Mouse (Mus musculus): Measurements from ENCODE around the gene Ubxn7. TPM values are rescaled to one million over a fixed set of nuclear protein-coding genes. Genes with fewer than 3 reads are reported as not detected.

Ubxn7 gene
- polyA plus RNA-seq, 1 experiment from 2014 or later: 23.4 TPM

- no peaks in the 10 kb centered on the region for H3K27me3 ChIP-seq (replicated peaks; ENCODE audit: control insufficient read depth, insufficient read depth, low read length)
- no peak overlapping the region for H3K27ac ChIP-seq (ENCODE audit: low read depth, low read length)
- ATAC-seq (no peak), DNase-seq (ENCODE audit: low spot score) (no peak)
- no peak overlapping the region for H3K9ac ChIP-seq (ENCODE audit: low read length)
- H3K36me3 ChIP-seq (ENCODE audit: control insufficient read depth, insufficient read depth, low read length): peaks cover 43% of the 10 kb centered on the region
- no peaks in the 10 kb centered on the region for H3K4me1 ChIP-seq (ENCODE audit: control insufficient read depth, insufficient read depth, low read length)
- WGBS: 93% methylated on average over 3 of the region's 3 CpGs
- H3K9me3 ChIP-seq (replicated peaks; ENCODE audit: control insufficient read depth, low read length): no peaks in the 10 kb centered on the region
- H3K4me3 ChIP-seq (ENCODE audit: low read depth, low read length): no peak overlapping the region
- no peak overlapping the region for H3K4me2 ChIP-seq (ENCODE audit: low read length)
Observed at GRCm38 (mm10) chr16:32390882-32391281, 58.8 kb downstream of the Ubxn7 start.

DNA sequence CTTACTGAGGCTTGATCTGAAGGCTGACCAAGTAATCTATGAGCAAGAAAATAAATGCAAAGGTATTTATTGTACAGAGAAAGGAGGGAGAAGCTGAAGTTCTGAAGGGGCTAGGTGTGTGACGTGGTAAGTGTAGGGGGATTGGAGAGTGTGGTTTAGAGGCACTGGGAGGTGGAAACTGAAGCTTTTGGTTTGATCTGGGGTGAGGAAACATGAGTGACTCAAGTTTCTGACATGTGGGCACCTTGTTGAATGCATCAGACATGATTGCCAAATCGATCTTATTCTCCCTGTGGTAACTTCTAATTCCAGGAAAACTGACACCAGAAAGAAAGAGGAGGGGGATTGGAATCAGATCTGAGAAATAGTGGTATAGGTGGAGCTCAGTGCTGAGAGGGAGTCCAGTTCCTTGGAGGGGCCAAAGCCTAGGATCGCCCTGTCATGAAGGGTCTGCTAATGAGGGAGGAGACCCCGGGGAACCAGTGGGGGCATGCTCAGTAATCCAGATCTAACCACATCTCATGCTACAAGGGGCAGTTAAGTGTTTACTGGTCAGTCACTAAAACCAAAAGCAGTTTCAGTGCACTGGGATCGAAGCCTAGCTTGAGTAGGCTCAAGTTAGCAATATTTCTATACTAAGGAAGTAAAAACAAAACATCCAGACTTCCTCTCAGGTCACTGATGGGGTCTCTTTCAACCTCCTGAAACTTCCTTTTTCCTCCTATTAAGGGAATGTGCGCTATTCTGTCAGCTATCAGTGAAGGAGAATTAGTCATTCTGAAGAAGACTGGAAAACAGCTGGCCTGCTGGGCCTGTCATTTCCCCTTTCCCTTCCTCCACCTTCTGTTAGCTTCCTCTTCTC, 63.9 kb downstream of the Ubxn7 start:
- Histone ChIP-seq H3K36me3 (ENCODE audit: control insufficient read depth, insufficient read depth, low read length) (peaks cover 10% of the 10 kb centered on the region), H3K4me3 (ENCODE audit: low read depth, low read length) (no peak overlapping the region), H3K4me1 (ENCODE audit: control insufficient read depth, insufficient read depth, low read length) (no peaks in the 10 kb centered on the region), H3K9ac (ENCODE audit: low read length) (no peak overlapping the region), H3K4me2 (ENCODE audit: low read length) (no peak overlapping the region), H3K9me3 (replicated peaks; ENCODE audit: control insufficient read depth, low read length) (no peaks in the 10 kb centered on the region), H3K27me3 (replicated peaks; ENCODE audit: control insufficient read depth, insufficient read depth, low read length) (no peaks in the 10 kb centered on the region), H3K27ac (ENCODE audit: low read depth, low read length) (no peak overlapping the region)
- DNase-seq (ENCODE audit: low spot score): no peak
- ATAC-seq: no peak
- WGBS: 76% methylated on average over 6 of the region's 6 CpGs

GRCm38 (mm10) chr16:32396541-32396835, 64.4 kb downstream of the Ubxn7 start:
- Histone ChIP-seq H3K36me3 (ENCODE audit: control insufficient read depth, insufficient read depth, low read length) (peaks cover 4% of the 10 kb centered on the region), H3K9me3 (replicated peaks; ENCODE audit: control insufficient read depth, low read length) (no peaks in the 10 kb centered on the region), H3K9ac (ENCODE audit: low read length) (no peak overlapping the region), H3K27me3 (replicated peaks; ENCODE audit: control insufficient read depth, insufficient read depth, low read length) (no peaks in the 10 kb centered on the region), H3K4me3 (ENCODE audit: low read depth, low read length) (no peak overlapping the region), H3K4me1 (ENCODE audit: control insufficient read depth, insufficient read depth, low read length) (no peaks in the 10 kb centered on the region), H3K4me2 (ENCODE audit: low read length) (no peak overlapping the region), H3K27ac (ENCODE audit: low read depth, low read length) (no peak overlapping the region)
- 69% methylated on average over 3 of the region's 3 CpGs for WGBS
- no peak for DNase-seq (ENCODE audit: low spot score)
- ATAC-seq: no peak

- no peaks in the 10 kb centered on the region for H3K27me3 ChIP-seq (replicated peaks; ENCODE audit: control insufficient read depth, insufficient read depth, low read length)
- no peak overlapping the region for H3K4me2 ChIP-seq (ENCODE audit: low read length)
- H3K27ac ChIP-seq (ENCODE audit: low read depth, low read length): no peak overlapping the region
- H3K4me3 ChIP-seq (ENCODE audit: low read depth, low read length): no peak overlapping the region
- H3K9me3 ChIP-seq (replicated peaks; ENCODE audit: control insufficient read depth, low read length): no peaks in the 10 kb centered on the region
- 73% methylated on average over 3 of the region's 3 CpGs for WGBS
- no peak overlapping the region for H3K9ac ChIP-seq (ENCODE audit: low read length)
- no peaks in the 10 kb centered on the region for H3K36me3 ChIP-seq (ENCODE audit: control insufficient read depth, insufficient read depth, low read length)
- no peaks in the 10 kb centered on the region for H3K4me1 ChIP-seq (ENCODE audit: control insufficient read depth, insufficient read depth, low read length)
- DNase-seq (ENCODE audit: low spot score) (no peak), ATAC-seq (no peak)
Observed at GRCm38 (mm10) chr16:32398206-32398605, 66.1 kb downstream of the Ubxn7 start.

DNA sequence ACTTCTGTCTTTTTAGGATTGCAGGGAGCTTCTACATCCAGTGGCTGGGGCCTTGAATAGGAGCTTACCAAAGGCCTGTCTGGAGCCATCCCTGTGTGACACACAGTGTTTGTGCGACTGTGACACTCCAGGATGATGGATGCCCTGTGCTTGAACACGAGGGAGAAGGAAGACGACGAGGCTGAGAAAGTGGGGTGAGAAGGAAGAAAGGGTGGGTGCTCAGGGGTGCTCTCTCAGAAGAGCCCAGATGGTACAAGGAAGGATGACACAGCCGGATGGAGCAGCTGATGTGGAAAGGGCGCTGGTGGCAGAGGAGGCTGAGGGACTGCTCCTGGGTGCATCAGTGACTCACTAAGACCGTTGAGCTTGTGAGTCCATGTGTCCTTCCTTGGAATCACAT, 68.2 kb downstream of the Ubxn7 start, which contains the start of gene Tm4sf19:
Gene Tm4sf19, plus strand, starts transcription at position 240 of the 400 bp plus-strand sequence.
- no peak within 1 kb of the TSS for H3K4me3 ChIP-seq (ENCODE audit: low read depth, low read length)
- H3K4me2 ChIP-seq (ENCODE audit: low read length): no peak within 1 kb of the TSS
- ATAC-seq (no peak), DNase-seq (ENCODE audit: low spot score) (no peak)
- no peaks in the 10 kb centered on the region for H3K4me1 ChIP-seq (ENCODE audit: control insufficient read depth, insufficient read depth, low read length)
- 87% methylated on average over 7 of the region's 7 CpGs for WGBS
- H3K9ac ChIP-seq (ENCODE audit: low read length): no peak within 1 kb of the TSS
- H3K36me3 ChIP-seq (ENCODE audit: control insufficient read depth, insufficient read depth, low read length): no peaks in the 10 kb centered on the region
- H3K27ac ChIP-seq (ENCODE audit: low read depth, low read length): no peak within 1 kb of the TSS
- H3K9me3 ChIP-seq (replicated peaks; ENCODE audit: control insufficient read depth, low read length): no peaks in the 10 kb centered on the region
- H3K27me3 ChIP-seq (replicated peaks; ENCODE audit: control insufficient read depth, insufficient read depth, low read length): no peaks in the 10 kb centered on the region

GRCm38 (mm10) chr16:32401335-32401965, 69.4 kb downstream of the Ubxn7 start:
- no peaks in the 10 kb centered on the region for H3K4me1 ChIP-seq (ENCODE audit: control insufficient read depth, insufficient read depth, low read length)
- no peaks in the 10 kb centered on the region for H3K27me3 ChIP-seq (replicated peaks; ENCODE audit: control insufficient read depth, insufficient read depth, low read length)
- WGBS: 83% methylated on average over 9 of the region's 9 CpGs

DNA sequence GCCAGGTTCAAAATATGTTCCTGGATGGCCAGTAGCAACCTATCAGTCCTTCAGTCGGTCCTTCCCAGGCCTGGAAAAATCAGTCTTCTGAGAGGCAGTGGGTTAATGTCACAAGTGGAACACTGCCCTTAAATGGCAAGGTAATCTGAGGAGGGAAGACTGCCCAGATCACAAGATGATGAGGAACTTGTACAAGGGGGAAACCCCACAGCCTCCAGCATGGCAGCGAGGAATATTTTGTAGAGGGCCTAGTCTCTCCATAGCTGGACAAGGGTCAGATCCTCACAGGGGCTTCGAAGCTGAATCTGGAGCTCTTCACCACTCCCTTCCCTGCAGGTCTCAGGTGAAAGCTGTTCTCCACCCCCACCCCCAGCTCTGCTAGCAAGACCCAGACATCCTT, 70.8 kb downstream of the Ubxn7 start:
- Histone ChIP-seq H3K27me3 (replicated peaks; ENCODE audit: control insufficient read depth, insufficient read depth, low read length) (no peaks in the 10 kb centered on the region), H3K4me3 (ENCODE audit: low read depth, low read length) (no peak overlapping the region), H3K4me1 (ENCODE audit: control insufficient read depth, insufficient read depth, low read length) (no peaks in the 10 kb centered on the region), H3K27ac (ENCODE audit: low read depth, low read length) (no peak overlapping the region), H3K36me3 (ENCODE audit: control insufficient read depth, insufficient read depth, low read length) (no peaks in the 10 kb centered on the region), H3K9me3 (replicated peaks; ENCODE audit: control insufficient read depth, low read length) (no peaks in the 10 kb centered on the region), H3K4me2 (ENCODE audit: low read length) (no peak overlapping the region), H3K9ac (ENCODE audit: low read length) (no peak overlapping the region)
- DNase-seq (ENCODE audit: low spot score) (no peak), ATAC-seq (no peak)
- 87% methylated on average over 3 of the region's 3 CpGs for WGBS

More at GRCm38 (mm10) chr16:32401335-32401965, 69.4 kb downstream of the Ubxn7 start:
- Histone ChIP-seq H3K9ac (ENCODE audit: low read length) (no peak overlapping the region), H3K36me3 (ENCODE audit: control insufficient read depth, insufficient read depth, low read length) (no peaks in the 10 kb centered on the region), H3K27ac (ENCODE audit: low read depth, low read length) (no peak overlapping the region), H3K4me3 (ENCODE audit: low read depth, low read length) (no peak overlapping the region), H3K9me3 (replicated peaks; ENCODE audit: control insufficient read depth, low read length) (no peaks in the 10 kb centered on the region), H3K4me2 (ENCODE audit: low read length) (no peak overlapping the region)
- ATAC-seq (no peak), DNase-seq (ENCODE audit: low spot score) (no peak)

GRCm38 (mm10) chr16:32405716-32406115, 73.7 kb downstream of the Ubxn7 start:
- Histone ChIP-seq H3K9ac (ENCODE audit: low read length) (no peak overlapping the region), H3K27me3 (replicated peaks; ENCODE audit: control insufficient read depth, insufficient read depth, low read length) (no peaks in the 10 kb centered on the region), H3K9me3 (replicated peaks; ENCODE audit: control insufficient read depth, low read length) (no peaks in the 10 kb centered on the region), H3K4me2 (ENCODE audit: low read length) (no peak overlapping the region), H3K36me3 (ENCODE audit: control insufficient read depth, insufficient read depth, low read length) (no peaks in the 10 kb centered on the region), H3K27ac (ENCODE audit: low read depth, low read length) (no peak overlapping the region), H3K4me1 (ENCODE audit: control insufficient read depth, insufficient read depth, low read length) (no peaks in the 10 kb centered on the region), H3K4me3 (ENCODE audit: low read depth, low read length) (no peak overlapping the region)
- WGBS: 93% methylated on average over 9 of the region's 9 CpGs
- DNase-seq (ENCODE audit: low spot score) (no peak), ATAC-seq (no peak)

GRCm38 (mm10) chr16:32406671-32407070, 74.6 kb downstream of the Ubxn7 start:
- H3K4me1 ChIP-seq (ENCODE audit: control insufficient read depth, insufficient read depth, low read length): no peaks in the 10 kb centered on the region
- H3K4me3 ChIP-seq (ENCODE audit: low read depth, low read length): no peak overlapping the region
- H3K4me2 ChIP-seq (ENCODE audit: low read length): no peak overlapping the region
- no peaks in the 10 kb centered on the region for H3K36me3 ChIP-seq (ENCODE audit: control insufficient read depth, insufficient read depth, low read length)
- DNase-seq (ENCODE audit: low spot score) (no peak), ATAC-seq (no peak)
- 76% methylated on average over 6 of the region's 6 CpGs for WGBS
- H3K9me3 ChIP-seq (replicated peaks; ENCODE audit: control insufficient read depth, low read length): no peaks in the 10 kb centered on the region
- H3K27ac ChIP-seq (ENCODE audit: low read depth, low read length): no peak overlapping the region
- no peaks in the 10 kb centered on the region for H3K27me3 ChIP-seq (replicated peaks; ENCODE audit: control insufficient read depth, insufficient read depth, low read length)
- no peak overlapping the region for H3K9ac ChIP-seq (ENCODE audit: low read length)
